Mouse (Mus musculus) embryonic fibroblast, embryonic 13.5 days (primary cell): ENCODE results near the gene Acsl5.

Source experiments
- CTCF ChIP-seq: IDR thresholded peaks from 2 replicates; pipeline ENCODE4 v1.5.1; 2011; ENCODE audit warnings: mild to moderate bottlenecking, control low read depth, low read length, moderate library complexity, borderline replicate concordance; ENCODE audit not compliant: insufficient read depth
- POLR2A ChIP-seq: IDR thresholded peaks from 2 replicates; pipeline ENCODE4 v1.6.1; 2011; ENCODE audit warnings: low read depth, mild to moderate bottlenecking, control low read depth, low read length, moderate library complexity

- TF ChIP-seq CTCF, result no peak
- no peak for TF ChIP-seq POLR2A
Observed at GRCm38 (mm10) chr19:55297961-55298360, 46.2 kb downstream of the Acsl5 start.
